Mouse (Mus musculus) heart, adult 9 months (tissue): Measurements from ENCODE around the gene Retnla.

Source experiments
- DNase-seq, 2 experiments: peaks; one replicate each; pipeline ENCODE4 v3.0.0; 2022; ENCODE audit warnings: low spot score in 2 of 2

Retnla gene

GRCm38 (mm10) chr16:48842266-48842665 lies at the start of gene Retnla:
Gene Retnla (plus strand): TSS chr16:48842551.
- DNase-seq, result no peak

GRCm38 (mm10) chr16:48798285-48798684 lies 44.1 kb upstream of the Retnla start:
- DNase-seq, result no peak

GRCm38 (mm10) chr16:48799470-48799869 lies 42.9 kb upstream of the Retnla start:
- no peak for DNase-seq

GRCm38 (mm10) chr16:48800906-48801305 lies 41.4 kb upstream of the Retnla start:
- DNase-seq, result no peak

- DNase-seq, result no peak
Observed at GRCm38 (mm10) chr16:48805412-48805811, 36.9 kb upstream of the Retnla start.

GRCm38 (mm10) chr16:48806521-48806920 lies 35.8 kb upstream of the Retnla start:
- DNase-seq, result no peak

GRCm38 (mm10) chr16:48809374-48809773 lies 33.0 kb upstream of the Retnla start:
- no peak for DNase-seq

GRCm38 (mm10) chr16:48811881-48812436 lies 30.4 kb upstream of the Retnla start:
- no peak for DNase-seq

GRCm38 (mm10) chr16:48816695-48817094 lies 25.7 kb upstream of the Retnla start, which contains the start of gene Retnlb:
Gene Retnlb (plus strand): TSS chr16:48816856.
- no peak for DNase-seq

- no peak for DNase-seq
Observed at GRCm38 (mm10) chr16:48818524-48818923, 23.8 kb upstream of the Retnla start.

- no peak for DNase-seq
Observed at GRCm38 (mm10) chr16:48826474-48826873, 15.9 kb upstream of the Retnla start.

GRCm38 (mm10) chr16:48827625-48828024 lies 14.7 kb upstream of the Retnla start:
- DNase-seq, result no peak

GRCm38 (mm10) chr16:48829060-48829459 lies 13.3 kb upstream of the Retnla start:
- no peak for DNase-seq

- no peak for DNase-seq
Observed at GRCm38 (mm10) chr16:48832055-48832454, 10.3 kb upstream of the Retnla start.

- peak in 1 of 2 experiments; percentile 17 for DNase-seq
Observed at GRCm38 (mm10) chr16:48833626-48834025, 8.7 kb upstream of the Retnla start.

- DNase-seq, result no peak
Observed at GRCm38 (mm10) chr16:48843671-48844386, 1.5 kb downstream of the Retnla start.

- DNase-seq, result peak in 1 of 2 experiments; percentile 16
Observed at GRCm38 (mm10) chr16:48865004-48865403, 22.7 kb downstream of the Retnla start.

- DNase-seq, result no peak
Observed at GRCm38 (mm10) chr16:48867690-48868089, 25.3 kb downstream of the Retnla start.

- DNase-seq, result no peak
Observed at GRCm38 (mm10) chr16:48868663-48869062, 26.3 kb downstream of the Retnla start.

GRCm38 (mm10) chr16:48869671-48870070 lies 27.3 kb downstream of the Retnla start:
- no peak for DNase-seq

GRCm38 (mm10) chr16:48871754-48872153 lies 29.4 kb downstream of the Retnla start:
- no peak for DNase-seq

- DNase-seq, result no peak
Observed at GRCm38 (mm10) chr16:48872321-48872720, 30.0 kb downstream of the Retnla start, which contains the start of gene Retnlg. Gene Retnlg (plus strand): TSS chr16:48872621.

GRCm38 (mm10) chr16:48890733-48891132 lies 48.4 kb downstream of the Retnla start:
- no peak for DNase-seq
